Mouse (Mus musculus) forebrain, postnatal 0 days (tissue): Measurements from ENCODE around the gene Map3k1. TPM values are rescaled to one million over a fixed set of nuclear protein-coding genes. Genes with fewer than 3 reads are reported as not detected.
"Not testable (repeated sequence)": the region's sequence is repeated elsewhere in the genome, so short reads cannot be mapped to it uniquely, and the experiment has no call there.

ENCODE experiments used
- ATAC-seq: fragments of 200-750 bp; cut with Nextera tagmentation; 2 replicates; pipeline ENCODE4 v1.8.0; 2017; ENCODE audit warnings: mild to moderate bottlenecking, moderate library complexity
- DNase-seq: peaks from one replicate; pipeline ENCODE4 v3.0.0-alpha.2; 2015
- H3K27ac ChIP-seq: fragments of 300-500 bp; sonication (generic); 2 replicates; pipeline ENCODE4 v1.5.1; 2014; ENCODE audit warnings: low read depth, mild to moderate bottlenecking, antibody characterized with exemption, low read length, moderate library complexity, mixed read lengths
- H3K27me3 ChIP-seq: fragments of 300-500 bp; sonication (generic); 2 replicates; pipeline ENCODE4 v1.6.1; 2014; ENCODE audit warnings: mild to moderate bottlenecking, low read length, mixed read lengths; ENCODE audit not compliant: insufficient read depth
- H3K36me3 ChIP-seq: fragments of 300-500 bp; sonication (generic); 2 replicates; pipeline ENCODE4 v1.6.1; 2014; ENCODE audit warnings: mild to moderate bottlenecking, moderate library complexity; ENCODE audit not compliant: insufficient read depth
- H3K4me1 ChIP-seq: fragments of 300-500 bp; sonication (generic); 2 replicates; pipeline ENCODE4 v1.6.1; 2014; ENCODE audit warnings: antibody characterized with exemption; ENCODE audit not compliant: insufficient read depth
- H3K4me2 ChIP-seq: fragments of 300-500 bp; sonication (generic); 2 replicates; pipeline ENCODE4 v1.6.1; 2014; ENCODE audit warnings: low read depth, mild to moderate bottlenecking, moderate library complexity
- H3K4me3 ChIP-seq: fragments of 300-500 bp; sonication (generic); 2 replicates; pipeline ENCODE4 v1.5.1; 2014; ENCODE audit warnings: low read depth, low read length, mixed read lengths
- H3K9ac ChIP-seq: fragments of 300-500 bp; sonication (generic); 2 replicates; pipeline ENCODE4 v1.6.1; 2014; ENCODE audit warnings: mild to moderate bottlenecking
- H3K9me3 ChIP-seq: fragments of 300-500 bp; sonication (generic); 2 replicates; pipeline ENCODE4 v1.6.1; 2016; ENCODE audit warnings: low read length
- CTCF ChIP-seq: sonication (generic); IDR thresholded peaks from 2 replicates; pipeline ENCODE4 v1.5.1; 2016; ENCODE audit warnings: antibody characterized with exemption, control low read depth, low read depth
- WGBS: fragments of 180-500 bp; shearing (Covaris S2); extraction: QIAGEN DNeasy Blood & Tissue Kit; methylation state at CpG from one replicate; pipeline ENCODE4 v1.1.7; 2014; 5-methylcytosine and 5-hydroxymethylcytosine counted together
- polyA plus RNA-seq: library from polyadenylated mRNA; unstranded; fragments of >200 nt; fragmentation: Nextera tagmentation; extraction: Ambion mirVana; gene quantifications from 2 replicates; pipeline ENCODE4 v1.2.1, GENCODE M21; 2015
- total RNA-seq: library from RNA; depleted of rRNA; stranded (reverse); fragments of >200 nt; gene quantifications from 2 replicates; pipeline ENCODE4 v1.2.3, GENCODE M21; 2014; rRNA removed

The Map3k1 gene
- total and polyA plus RNA-seq, 2 experiments from 2014 or later, result 7.0 to 18.9 TPM

DNA sequence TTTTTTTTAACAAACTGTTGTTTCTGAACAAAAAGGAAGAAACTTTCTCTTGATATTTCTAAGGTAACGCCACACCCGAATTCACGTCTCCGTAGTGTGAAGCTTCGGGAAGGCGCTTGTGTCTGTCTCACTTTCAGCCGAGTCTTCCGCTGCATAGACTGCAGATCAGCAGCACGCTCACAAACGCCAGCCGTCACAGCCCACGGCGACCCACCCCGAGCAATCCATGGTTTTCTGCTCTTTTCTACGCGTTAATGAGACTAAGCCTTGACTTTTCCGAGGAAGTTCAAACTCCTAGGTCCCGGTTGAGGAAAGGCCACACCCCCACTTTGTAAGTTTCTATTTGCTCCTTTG, 84.0 kb downstream of the Map3k1 start:
- Histone ChIP-seq H3K9ac (no peak overlapping the region), H3K9me3 (no peaks in the 10 kb centered on the region), H3K36me3 (no peaks in the 10 kb centered on the region), H3K4me2 (peak overlapping the region; percentile 76), H3K27ac (no peak overlapping the region), H3K4me1 (no peaks in the 10 kb centered on the region; the same call in 1 of the 2 replicates), H3K4me3 (peak overlapping the region; percentile 65), H3K27me3 (no peaks in the 10 kb centered on the region)
- DNase-seq (no peak), ATAC-seq (no peak; the same call in 1 of the 2 replicates)
- WGBS, result under 1% methylated on average over 18 of the region's 18 CpGs
- no peak for TF ChIP-seq CTCF

DNA sequence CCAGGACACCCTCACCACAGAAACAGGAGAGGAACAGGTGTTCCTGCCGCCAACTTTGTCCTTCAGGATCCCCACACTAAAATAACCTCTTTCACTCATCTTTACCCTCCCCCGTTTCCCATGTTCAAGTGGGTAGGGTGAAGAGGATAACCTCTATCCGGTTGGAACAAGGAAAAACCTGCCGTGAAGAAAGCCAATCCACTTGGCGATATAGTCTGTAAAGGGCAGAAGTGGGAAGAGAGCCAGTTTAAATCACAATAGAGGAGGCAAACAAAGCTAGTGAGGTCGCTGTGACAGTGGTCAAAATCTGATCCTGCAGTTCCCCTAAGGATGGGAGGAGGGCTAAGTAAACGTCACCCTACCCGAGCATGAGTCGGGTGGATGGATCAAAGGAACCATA, 89.1 kb downstream of the Map3k1 start:
- peaks cover 19% of the 10 kb centered on the region for H3K36me3 ChIP-seq
- DNase-seq (no peak), ATAC-seq (no peak)
- no peaks in the 10 kb centered on the region for H3K9me3 ChIP-seq
- WGBS, result 64% methylated on average over 9 of the region's 9 CpGs
- H3K4me1 ChIP-seq, result no peaks in the 10 kb centered on the region; the same call in 1 of the 2 replicates
- no peak overlapping the region for H3K9ac ChIP-seq
- no peak for TF ChIP-seq CTCF
- H3K27me3 ChIP-seq, result no peaks in the 10 kb centered on the region
- H3K4me2 ChIP-seq, result no peak overlapping the region
- H3K27ac ChIP-seq, result no peak overlapping the region
- no peak overlapping the region for H3K4me3 ChIP-seq

DNA sequence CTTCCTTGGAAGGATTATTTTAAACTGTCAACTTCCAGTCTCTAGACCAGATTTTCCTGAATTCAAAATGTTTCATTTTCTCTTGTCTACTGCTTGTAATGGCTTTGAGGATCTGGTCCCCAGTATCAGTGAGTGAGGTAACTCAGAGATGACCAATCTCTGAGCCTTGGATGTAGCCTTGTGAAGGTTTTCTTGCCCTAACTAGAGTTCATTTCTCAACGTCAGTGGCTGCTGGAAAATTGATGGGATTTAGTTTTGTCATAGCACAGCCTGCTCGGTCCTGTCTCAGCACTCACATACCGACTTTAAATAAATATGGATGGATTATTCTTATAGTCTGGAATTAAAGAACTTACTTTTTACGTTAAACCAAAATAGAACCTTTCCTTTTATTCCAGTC, 98.3 kb downstream of the Map3k1 start:
- Histone ChIP-seq H3K27ac (no peak overlapping the region), H3K9me3 (no peaks in the 10 kb centered on the region), H3K4me1 (no peaks in the 10 kb centered on the region), H3K4me2 (no peak overlapping the region), H3K9ac (no peak overlapping the region), H3K27me3 (no peaks in the 10 kb centered on the region), H3K4me3 (no peak overlapping the region), H3K36me3 (peaks cover 91% of the 10 kb centered on the region)
- no peak for TF ChIP-seq CTCF
- 91% methylated on average over 4 of the region's 4 CpGs for WGBS
- DNase-seq (no peak), ATAC-seq (no peak)

DNA sequence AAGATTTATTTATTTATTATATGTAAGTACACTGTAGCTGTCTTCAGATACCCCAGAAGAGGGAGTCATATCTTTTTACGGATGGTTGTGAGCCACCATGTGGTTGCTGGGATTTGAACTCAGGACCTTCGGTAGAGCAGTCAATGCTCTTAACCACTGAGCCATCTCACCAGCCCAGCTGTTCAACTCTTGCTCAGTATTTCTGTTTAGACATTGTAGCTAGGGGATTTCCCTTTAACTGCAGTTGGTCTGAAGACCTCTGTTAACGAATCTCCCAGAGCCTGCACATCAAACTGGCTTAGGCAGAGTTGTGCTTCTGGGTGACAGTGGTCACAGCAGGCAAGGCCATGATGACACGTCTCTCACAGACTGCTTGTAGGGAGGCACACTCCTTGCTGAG, 104.8 kb downstream of the Map3k1 start:
- not testable (repeated sequence) for DNase-seq, ATAC-seq, H3K27me3 ChIP-seq, H3K4me2 ChIP-seq, H3K9ac ChIP-seq, H3K4me3 ChIP-seq, H3K9me3 ChIP-seq, H3K27ac ChIP-seq, H3K4me1 ChIP-seq
- 78% methylated on average over 4 of the region's 4 CpGs for WGBS
- H3K36me3 ChIP-seq, result peaks cover 55% of the 10 kb centered on the region

DNA sequence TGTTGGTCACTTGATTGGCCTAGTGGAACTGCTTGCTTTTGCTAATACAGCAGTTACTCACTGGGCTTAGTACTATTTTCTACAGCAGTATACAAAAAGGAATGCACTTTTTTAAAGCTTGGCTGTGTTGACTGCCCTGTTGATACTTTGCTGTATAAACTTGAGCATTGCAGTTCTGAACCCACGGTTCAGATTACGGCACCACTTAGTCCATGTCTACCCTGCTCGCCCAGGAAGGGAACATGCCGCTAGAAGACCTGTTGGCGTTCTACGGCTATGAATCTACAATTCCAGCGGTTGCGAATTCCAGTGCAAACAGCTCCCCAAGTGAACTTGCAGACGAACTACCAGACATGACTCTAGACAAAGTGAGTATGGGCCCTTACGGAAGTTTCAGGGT, 105.4 kb downstream of the Map3k1 start:
- H3K27ac ChIP-seq, result no peak overlapping the region
- peaks cover 49% of the 10 kb centered on the region for H3K36me3 ChIP-seq
- WGBS, result 97% methylated on average over 10 of the region's 10 CpGs
- ATAC-seq (no peak), DNase-seq (no peak)
- H3K4me1 ChIP-seq, result no peaks in the 10 kb centered on the region
- TF ChIP-seq CTCF, result no peak
- no peak overlapping the region for H3K4me2 ChIP-seq
- no peak overlapping the region for H3K9ac ChIP-seq
- no peak overlapping the region for H3K4me3 ChIP-seq
- no peaks in the 10 kb centered on the region for H3K27me3 ChIP-seq
- H3K9me3 ChIP-seq, result no peaks in the 10 kb centered on the region

Other genes starting within 250 kb of the Map3k1 start
- not detected in 2 replicates for gene Gm10198, start 216.2 kb downstream of the Map3k1 start, total RNA-seq
- not detected in 2 replicates for gene Gm10198, start 216.2 kb downstream of the Map3k1 start, polyA plus RNA-seq
- gene Mier3, start 128.0 kb downstream of the Map3k1 start, total RNA-seq, result 26.9 and 41.3 TPM in 2 replicates
- 11.0 and 15.0 TPM in 2 replicates for gene Mier3, start 128.0 kb downstream of the Map3k1 start, polyA plus RNA-seq